Mouse (Mus musculus) neural tube, embryonic 11.5 days (tissue): Measurements from ENCODE around the gene Cyb561a3. TPM values are rescaled to one million over a fixed set of nuclear protein-coding genes. Genes with fewer than 3 reads are reported as not detected.

ENCODE experiments used
- ATAC-seq: fragments of 200-750 bp; cut with Nextera tagmentation; 2 replicates; pipeline ENCODE4 v1.8.0; 2017; ENCODE audit warnings: moderate number of reproducible peaks, mild to moderate bottlenecking, moderate TSS enrichment, moderate library complexity; ENCODE audit not compliant: insufficient read depth, low FRiP score, low TSS enrichment
- DNase-seq: peaks from one replicate; pipeline ENCODE4 v3.0.0-alpha.2; 2015; ENCODE audit warnings: low spot score
- H3K27ac ChIP-seq: fragments of 300-500 bp; sonication (generic); 2 replicates; pipeline ENCODE4 v1.5.1; 2014; ENCODE audit warnings: low read depth, mild to moderate bottlenecking, low read length
- H3K27me3 ChIP-seq: fragments of 300-500 bp; sonication (generic); 2 replicates; pipeline ENCODE4 v1.6.1; 2014; ENCODE audit warnings: mild to moderate bottlenecking, low read length, mixed read lengths; ENCODE audit not compliant: control insufficient read depth, insufficient read depth
- H3K36me3 ChIP-seq: fragments of 300-500 bp; sonication (generic); 2 replicates; pipeline ENCODE4 v1.6.1; 2014; ENCODE audit warnings: mild to moderate bottlenecking, low read length, moderate library complexity, mixed read lengths; ENCODE audit not compliant: control insufficient read depth, insufficient read depth
- H3K4me1 ChIP-seq: fragments of 300-500 bp; sonication (generic); 2 replicates; pipeline ENCODE4 v1.6.1; 2014; ENCODE audit warnings: low read length, mixed read lengths; ENCODE audit not compliant: control insufficient read depth, insufficient read depth
- H3K4me2 ChIP-seq: fragments of 300-500 bp; sonication (generic); 2 replicates; pipeline ENCODE4 v1.6.1; 2014; ENCODE audit warnings: low read depth, mild to moderate bottlenecking, moderate library complexity
- H3K4me3 ChIP-seq: fragments of 300-500 bp; sonication (generic); 2 replicates; pipeline ENCODE4 v1.5.1; 2014; ENCODE audit warnings: low read depth, low read length
- H3K9ac ChIP-seq: fragments of 300-500 bp; sonication (generic); 2 replicates; pipeline ENCODE4 v1.6.1; 2014; ENCODE audit warnings: mild to moderate bottlenecking, low read length
- H3K9me3 ChIP-seq: fragments of 300-500 bp; sonication (generic); 2 replicates; pipeline ENCODE4 v1.6.1; 2016; ENCODE audit warnings: low read length; ENCODE audit not compliant: control insufficient read depth
- WGBS: fragments of 180-500 bp; shearing (Covaris S2); extraction: QIAGEN DNeasy Blood & Tissue Kit; methylation state at CpG from one replicate; pipeline ENCODE4 v1.1.7; 2014; 5-methylcytosine and 5-hydroxymethylcytosine counted together
- polyA plus RNA-seq: library from polyadenylated mRNA; unstranded; fragments of >200 nt; fragmentation: Nextera tagmentation; extraction: Ambion mirVana; gene quantifications from 2 replicates; pipeline ENCODE4 v1.2.1, GENCODE M21; 2014

The Cyb561a3 gene
- polyA plus RNA-seq, 1 experiment from 2014 or later = 13.2 TPM

GRCm38 (mm10) chr19:10561558-10562314, 15.2 kb upstream of the Cyb561a3 start:
- H3K9ac ChIP-seq = no peak overlapping the region
- ATAC-seq = no peak
- no peak overlapping the region for H3K4me3 ChIP-seq
- no peaks in the 10 kb centered on the region for H3K36me3 ChIP-seq
- no peaks in the 10 kb centered on the region for H3K4me1 ChIP-seq
- no peak overlapping the region for H3K27ac ChIP-seq
- H3K4me2 ChIP-seq = no peak overlapping the region
- no peaks in the 10 kb centered on the region for H3K9me3 ChIP-seq
- DNase-seq = no peak
- 73% methylated on average over 6 of the region's 6 CpGs for WGBS
- H3K27me3 ChIP-seq = no peaks in the 10 kb centered on the region

- ATAC-seq (no peak), DNase-seq (no peak)
- H3K9me3 ChIP-seq = no peaks in the 10 kb centered on the region
- no peaks in the 10 kb centered on the region for H3K36me3 ChIP-seq
- no peak overlapping the region for H3K27ac ChIP-seq
- H3K4me2 ChIP-seq = no peak overlapping the region
- 71% methylated on average over 5 of the region's 5 CpGs for WGBS
- H3K4me1 ChIP-seq = no peaks in the 10 kb centered on the region
- no peak overlapping the region for H3K9ac ChIP-seq
- H3K27me3 ChIP-seq = no peaks in the 10 kb centered on the region
- no peak overlapping the region for H3K4me3 ChIP-seq
These were observed 14.6 kb upstream of the Cyb561a3 start for GRCm38 (mm10) chr19:10562351-10562750.

DNA sequence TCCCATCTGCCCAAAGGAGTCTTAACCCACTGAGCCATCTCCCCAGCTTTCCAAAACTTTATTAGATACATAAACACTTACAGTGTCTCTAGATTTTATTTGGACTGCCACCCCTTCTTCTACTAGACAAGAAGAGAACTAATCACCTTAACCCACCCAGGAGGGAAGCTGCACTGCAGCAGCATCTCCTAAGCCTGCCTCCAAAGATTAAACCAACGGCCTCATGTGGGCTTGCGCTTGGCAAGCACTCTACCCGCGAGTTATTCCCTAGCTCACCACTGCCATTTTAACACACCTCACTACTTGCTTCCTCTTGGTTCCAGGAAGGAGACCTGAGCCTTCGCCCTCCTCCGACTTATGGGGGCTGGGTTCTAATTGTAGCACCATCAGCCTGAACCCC, 12.7 kb upstream of the Cyb561a3 start:
- Histone ChIP-seq H3K9me3 (no peaks in the 10 kb centered on the region), H3K27ac (no peak overlapping the region), H3K9ac (no peak overlapping the region), H3K27me3 (no peaks in the 10 kb centered on the region), H3K4me2 (no peak overlapping the region), H3K36me3 (no peaks in the 10 kb centered on the region), H3K4me1 (no peaks in the 10 kb centered on the region), H3K4me3 (no peak overlapping the region)
- no peak for DNase-seq
- WGBS = 83% methylated on average over 6 of the region's 6 CpGs
- no peak for ATAC-seq

DNA sequence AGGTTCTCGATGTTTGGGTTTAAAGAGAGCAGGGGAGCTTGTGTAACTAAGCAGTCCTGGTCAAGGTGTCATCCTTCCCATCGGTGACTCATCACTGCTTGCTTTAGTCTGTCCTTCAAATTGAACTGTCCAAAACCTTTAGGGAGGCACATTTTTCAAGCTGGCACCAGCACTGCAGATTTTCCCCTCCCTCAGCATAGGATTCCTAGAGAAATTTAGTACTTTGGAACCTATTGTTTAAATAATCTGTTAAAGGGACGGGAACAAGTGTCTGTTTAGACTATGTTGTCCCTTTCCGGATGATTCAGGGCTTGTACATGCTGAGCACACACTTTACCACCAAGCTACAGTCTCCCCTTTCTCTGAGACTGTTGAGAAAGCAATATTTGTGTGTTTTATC, 11.8 kb upstream of the Cyb561a3 start:
- H3K9me3 ChIP-seq = no peaks in the 10 kb centered on the region
- no peak overlapping the region for H3K4me2 ChIP-seq
- H3K27ac ChIP-seq = no peak overlapping the region
- H3K4me3 ChIP-seq = no peak overlapping the region
- peaks cover 4% of the 10 kb centered on the region; the same call in 1 of the 2 replicates for H3K36me3 ChIP-seq
- H3K27me3 ChIP-seq = no peaks in the 10 kb centered on the region
- DNase-seq (no peak), ATAC-seq (no peak)
- H3K9ac ChIP-seq = no peak overlapping the region
- no peaks in the 10 kb centered on the region for H3K4me1 ChIP-seq
- WGBS = 84% methylated on average over 4 of the region's 4 CpGs

DNA sequence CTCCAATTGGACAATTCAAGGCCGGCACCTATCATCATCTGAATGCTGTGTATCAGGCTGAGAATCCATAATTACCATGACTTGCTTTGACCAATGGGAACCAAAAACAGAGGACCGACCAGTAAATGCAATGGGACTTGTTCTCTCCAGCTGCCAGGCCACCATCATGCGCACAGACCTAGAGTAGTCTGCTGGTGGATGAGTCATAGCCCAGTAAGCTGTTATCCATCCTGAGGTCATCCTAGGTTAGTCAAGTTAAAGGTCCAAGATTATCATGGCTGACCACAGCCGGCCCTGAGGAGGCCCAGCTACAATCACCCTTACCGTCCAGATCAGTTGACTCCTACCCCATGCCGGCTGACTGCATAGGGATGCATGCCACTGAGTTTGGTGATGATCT, 7.3 kb upstream of the Cyb561a3 start:
- no peak overlapping the region for H3K4me2 ChIP-seq
- no peaks in the 10 kb centered on the region for H3K9me3 ChIP-seq
- H3K4me3 ChIP-seq = no peak overlapping the region
- ATAC-seq = no peak
- no peaks in the 10 kb centered on the region for H3K4me1 ChIP-seq
- no peak for DNase-seq
- H3K36me3 ChIP-seq = peaks cover 13% of the 10 kb centered on the region
- no peak overlapping the region for H3K27ac ChIP-seq
- no peaks in the 10 kb centered on the region for H3K27me3 ChIP-seq
- 96% methylated on average over 6 of the region's 6 CpGs for WGBS
- no peak overlapping the region for H3K9ac ChIP-seq

GRCm38 (mm10) chr19:10580102-10580501, 3.1 kb downstream of the Cyb561a3 start:
- no peak overlapping the region for H3K27ac ChIP-seq
- no peaks in the 10 kb centered on the region for H3K9me3 ChIP-seq
- 89% methylated on average over 3 of the region's 3 CpGs for WGBS
- no peaks in the 10 kb centered on the region for H3K27me3 ChIP-seq
- no peak for ATAC-seq
- peaks cover 2% of the 10 kb centered on the region; the same call in 1 of the 2 replicates for H3K4me1 ChIP-seq
- H3K9ac ChIP-seq = no peak overlapping the region
- H3K4me3 ChIP-seq = no peak overlapping the region
- no peak for DNase-seq
- no peak overlapping the region for H3K4me2 ChIP-seq
- no peaks in the 10 kb centered on the region for H3K36me3 ChIP-seq

GRCm38 (mm10) chr19:10580761-10581160, 3.8 kb downstream of the Cyb561a3 start:
- H3K4me2 ChIP-seq = no peak overlapping the region
- no peaks in the 10 kb centered on the region for H3K36me3 ChIP-seq
- H3K27me3 ChIP-seq = no peaks in the 10 kb centered on the region
- H3K9me3 ChIP-seq = no peaks in the 10 kb centered on the region
- DNase-seq (no peak), ATAC-seq (no peak)
- peaks cover 2% of the 10 kb centered on the region; the same call in 1 of the 2 replicates for H3K4me1 ChIP-seq
- no peak overlapping the region for H3K9ac ChIP-seq
- H3K27ac ChIP-seq = no peak overlapping the region
- H3K4me3 ChIP-seq = no peak overlapping the region
- WGBS = 89% methylated on average over 3 of the region's 3 CpGs

- Histone ChIP-seq H3K9ac (no peak overlapping the region), H3K36me3 (no peaks in the 10 kb centered on the region), H3K27ac (no peak overlapping the region), H3K27me3 (no peaks in the 10 kb centered on the region), H3K4me3 (no peak overlapping the region), H3K9me3 (no peaks in the 10 kb centered on the region), H3K4me1 (no peaks in the 10 kb centered on the region), H3K4me2 (no peak overlapping the region)
- DNase-seq = no peak
- 86% methylated on average over 6 of the region's 6 CpGs for WGBS
- no peak for ATAC-seq
These were observed 5.0 kb downstream of the Cyb561a3 start for GRCm38 (mm10) chr19:10581984-10582383.

- Histone ChIP-seq H3K36me3 (no peaks in the 10 kb centered on the region), H3K4me3 (no peak overlapping the region), H3K27ac (no peak overlapping the region), H3K4me1 (no peaks in the 10 kb centered on the region), H3K27me3 (no peaks in the 10 kb centered on the region), H3K4me2 (no peak overlapping the region), H3K9ac (no peak overlapping the region), H3K9me3 (no peaks in the 10 kb centered on the region)
- DNase-seq (no peak), ATAC-seq (no peak)
- WGBS = 74% methylated on average over 7 of the region's 7 CpGs
These were observed 6.7 kb downstream of the Cyb561a3 start for GRCm38 (mm10) chr19:10583550-10584146.
